Mouse (Mus musculus): ENCODE data around the gene Tnik.

- TF ChIP-seq CTCF (conservative IDR thresholded peaks at IDR 0.05; ENCODE audit: low read length), result no peak
- no peak for TF ChIP-seq NANOG (IDR thresholded peaks at IDR 0.05; ENCODE audit: borderline replicate concordance, low read length)
- no peak for TF ChIP-seq POU5F1 (IDR thresholded peaks at IDR 0.05; ENCODE audit: borderline replicate concordance, low read length)
Observed at GRCm38 (mm10) chr3:28369698-28370097, 106.7 kb downstream of the Tnik start.

Data from E14TG2a.4 (cell line).